Mouse (Mus musculus): ENCODE results near the gene Baz2a. TPM values are rescaled to one million over a fixed set of nuclear protein-coding genes. Genes with fewer than 3 reads are reported as not detected.
A peak's percentile ranks its signal among the peaks of the same experiment; 100 is the strongest.
"Not testable (repeated sequence)": the region's sequence is repeated elsewhere in the genome, so short reads cannot be mapped to it uniquely, and the experiment has no call there.

Gene Baz2a
- 53.8 and 199 TPM in 2 replicates for polyA plus RNA-seq (2012; ENCODE audit: insufficient read depth, insufficient read length, low replicate concordance, missing spikeins)

DNA sequence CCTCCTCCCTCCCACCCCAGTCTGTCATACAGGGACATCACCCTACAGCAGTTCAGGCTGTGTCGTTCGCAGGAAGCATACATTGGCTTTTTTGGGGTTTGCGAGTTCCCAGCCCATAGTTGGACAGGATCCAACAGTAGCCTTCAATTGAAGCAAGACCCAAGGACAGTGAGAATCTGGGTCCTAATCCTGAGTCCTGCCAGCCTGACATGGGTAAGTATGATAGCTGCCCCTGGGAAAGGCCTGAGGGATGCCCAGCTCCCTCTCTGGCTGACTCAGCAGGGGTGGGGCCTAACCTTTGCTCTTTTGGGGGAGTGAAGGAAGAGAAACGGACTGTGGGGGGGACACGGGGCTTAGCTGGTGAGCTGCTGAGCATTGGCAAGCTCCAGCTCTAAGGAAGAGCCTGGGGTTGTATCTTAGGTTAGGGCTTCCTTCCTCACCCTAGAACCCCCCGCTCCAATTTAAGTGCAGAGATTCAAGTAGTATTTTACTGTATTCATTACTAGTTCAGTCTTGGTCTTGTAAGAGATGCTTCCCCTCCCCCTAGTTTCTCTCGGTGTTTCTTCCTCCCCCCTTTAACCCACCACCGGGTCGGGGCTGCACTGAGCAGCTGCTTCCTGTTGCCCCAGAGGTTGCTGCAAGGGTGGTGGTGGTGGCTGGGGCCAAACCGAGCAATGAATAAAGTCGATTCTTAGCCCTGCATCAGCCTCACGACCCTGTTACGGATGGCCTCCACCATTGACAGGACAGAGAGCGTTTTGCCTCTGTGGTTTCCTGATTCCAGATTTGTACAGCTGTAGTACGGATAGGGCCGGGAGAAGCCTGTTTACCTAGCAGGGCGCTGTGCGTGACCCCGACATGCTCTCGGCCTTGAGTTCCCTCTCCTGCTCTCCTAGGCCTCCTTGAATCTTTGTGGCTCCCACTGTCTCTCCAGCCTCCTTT lies at the start of gene Baz2a:
Baz2a (plus strand) TSS at position 14 of the 942 bp plus-strand sequence.
- TF ChIP-seq POLR2A (IDR thresholded peaks at IDR 0.05; ENCODE audit: insufficient read depth, low read depth, low read length) (no peak), CTCF (IDR thresholded peaks at IDR 0.05; ENCODE audit: insufficient read depth, low read depth, low read length) (no peak)
- Histone ChIP-seq H3K27ac (ENCODE audit: insufficient read depth, low read depth, low read length) (peak within 1 kb of the TSS; percentile 68), H3K4me3 (ENCODE audit: insufficient read depth, low read depth, low read length) (peak within 1 kb of the TSS; percentile 98), H3K4me1 (ENCODE audit: control insufficient read depth, insufficient read depth, low read length) (peaks cover 24% of the 10 kb centered on the region)
- WGBS: under 1% methylated on average over 20 of the region's 20 CpGs

DNA sequence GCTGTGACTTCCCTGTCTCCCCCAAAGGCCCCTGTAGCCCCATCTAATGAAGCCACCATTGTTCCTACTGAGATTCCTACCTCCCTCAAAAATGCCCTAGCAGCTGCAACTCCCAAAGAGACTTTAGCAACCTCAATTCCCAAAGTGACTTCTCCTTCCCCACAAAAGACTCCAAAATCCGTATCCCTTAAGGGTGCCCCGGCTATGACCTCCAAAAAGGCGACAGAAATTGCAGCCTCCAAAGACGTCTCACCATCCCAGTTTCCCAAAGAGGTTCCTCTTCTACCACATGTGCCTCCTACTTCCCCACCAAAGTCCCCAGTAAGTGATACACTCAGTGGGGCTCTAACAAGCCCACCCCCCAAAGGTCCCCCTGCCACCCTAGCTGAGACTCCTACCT lies 49.7 kb upstream of the Baz2a start:
- WGBS: 63% methylated on average over 4 of the region's 4 CpGs

DNA sequence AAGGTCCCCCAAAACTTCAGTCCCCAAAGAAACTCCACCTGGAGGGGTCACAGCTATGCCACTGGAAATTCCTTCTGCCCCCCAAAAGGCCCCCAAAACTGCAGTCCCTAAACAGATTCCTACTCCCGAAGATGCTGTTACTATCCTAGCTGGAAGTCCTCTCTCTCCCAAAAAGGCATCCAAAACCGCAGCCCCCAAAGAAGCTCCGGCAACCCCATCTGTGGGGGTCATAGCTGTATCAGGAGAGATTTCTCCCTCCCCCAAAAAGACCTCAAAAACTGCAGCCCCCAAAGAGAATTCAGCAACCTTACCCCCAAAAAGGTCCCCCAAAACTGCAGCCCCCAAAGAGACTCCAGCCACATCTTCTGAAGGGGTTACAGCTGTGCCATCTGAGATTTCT lies 48.9 kb upstream of the Baz2a start:
- 83% methylated on average over 3 of the region's 3 CpGs for WGBS
- Histone ChIP-seq H3K27ac (ENCODE audit: insufficient read depth, low read depth, low read length) (no peak overlapping the region), H3K4me1 (ENCODE audit: control insufficient read depth, insufficient read depth, low read length) (peaks cover 33% of the 10 kb centered on the region), H3K4me3 (ENCODE audit: insufficient read depth, low read depth, low read length) (no peak overlapping the region)
- TF ChIP-seq CTCF (IDR thresholded peaks at IDR 0.05; ENCODE audit: insufficient read depth, low read depth, low read length) (no peak), POLR2A (IDR thresholded peaks at IDR 0.05; ENCODE audit: insufficient read depth, low read depth, low read length) (no peak)

More for the DNA sequence above, 49.7 kb upstream of the Baz2a start:
- Histone ChIP-seq H3K4me1 (ENCODE audit: control insufficient read depth, insufficient read depth, low read length) (peaks cover 33% of the 10 kb centered on the region), H3K4me3 (ENCODE audit: insufficient read depth, low read depth, low read length) (no peak overlapping the region), H3K27ac (ENCODE audit: insufficient read depth, low read depth, low read length) (no peak overlapping the region)
- TF ChIP-seq CTCF (IDR thresholded peaks at IDR 0.05; ENCODE audit: insufficient read depth, low read depth, low read length): no peak
- no peak for TF ChIP-seq POLR2A (IDR thresholded peaks at IDR 0.05; ENCODE audit: insufficient read depth, low read depth, low read length)

DNA sequence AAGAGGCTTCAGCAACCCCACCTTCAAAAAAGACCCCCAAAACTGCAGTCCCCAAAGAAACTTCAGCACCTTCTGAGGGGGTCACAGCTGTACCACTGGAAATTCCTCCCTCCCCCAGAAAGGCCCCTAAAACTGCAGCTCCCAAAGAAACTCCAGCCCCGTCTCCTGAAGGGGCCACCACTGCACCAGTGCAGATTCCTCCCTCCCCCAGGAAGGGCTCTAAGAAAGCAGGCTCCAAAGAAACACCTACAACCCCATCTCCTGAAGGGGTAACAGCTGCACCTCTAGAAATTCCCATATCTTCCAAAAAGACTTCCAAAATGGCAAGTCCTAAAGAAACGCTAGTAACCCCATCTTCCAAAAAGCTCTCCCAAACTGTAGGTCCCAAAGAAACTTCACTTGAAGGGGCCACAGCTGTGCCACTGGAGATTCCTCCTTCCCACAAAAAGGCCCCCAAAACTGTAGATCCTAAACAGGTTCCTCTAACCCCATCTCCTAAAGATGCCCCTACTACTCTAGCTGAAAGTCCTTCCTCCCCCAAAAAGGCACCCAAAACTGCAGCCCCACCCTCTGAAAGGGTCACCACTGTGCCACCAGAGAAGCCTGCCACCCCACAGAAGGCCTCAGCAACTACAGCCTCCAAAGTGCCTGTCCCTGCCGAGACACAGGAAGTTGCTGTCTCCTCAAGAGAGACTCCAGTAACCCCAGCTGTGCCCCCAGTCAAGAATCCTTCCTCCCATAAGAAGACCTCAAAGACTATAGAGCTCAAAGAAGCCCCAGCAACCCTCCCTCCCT lies 48.1 kb upstream of the Baz2a start:
- WGBS: 56% methylated on average over 3 of the region's 3 CpGs
- peak overlapping the region; percentile 21; the same call in 1 of the 2 replicates for H3K27ac ChIP-seq (ENCODE audit: insufficient read depth, low read depth, low read length)
- H3K4me1 ChIP-seq (ENCODE audit: control insufficient read depth, insufficient read depth, low read length): peaks cover 33% of the 10 kb centered on the region
- TF ChIP-seq CTCF (IDR thresholded peaks at IDR 0.05; ENCODE audit: insufficient read depth, low read depth, low read length) (no peak), POLR2A (IDR thresholded peaks at IDR 0.05; ENCODE audit: insufficient read depth, low read depth, low read length) (no peak)
- H3K4me3 ChIP-seq (ENCODE audit: insufficient read depth, low read depth, low read length): no peak overlapping the region

DNA sequence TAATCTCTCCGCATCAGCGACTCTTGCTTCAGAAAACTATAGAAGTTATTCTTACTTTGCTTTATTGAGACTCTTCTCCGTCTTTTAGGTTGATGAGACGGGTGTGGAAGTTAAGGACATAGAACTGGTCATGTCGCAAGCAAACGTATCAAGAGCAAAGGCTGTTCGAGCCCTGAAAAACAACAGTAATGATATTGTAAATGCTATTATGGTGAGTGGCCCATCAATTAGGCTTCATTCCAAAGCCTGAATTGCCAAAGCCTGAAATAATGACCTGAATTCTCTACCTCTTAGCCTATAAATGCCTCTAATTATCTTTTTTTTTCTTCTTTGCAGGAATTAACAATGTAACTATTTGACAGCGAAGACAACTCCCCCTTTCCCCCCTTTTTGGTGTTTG lies 43.2 kb upstream of the Baz2a start:
- TF ChIP-seq POLR2A (IDR thresholded peaks at IDR 0.05; ENCODE audit: insufficient read depth, low read depth, low read length): no peak
- TF ChIP-seq CTCF (IDR thresholded peaks at IDR 0.05; ENCODE audit: insufficient read depth, low read depth, low read length): no peak
- peaks cover 17% of the 10 kb centered on the region for H3K4me1 ChIP-seq (ENCODE audit: control insufficient read depth, insufficient read depth, low read length)
- no peak overlapping the region for H3K27ac ChIP-seq (ENCODE audit: insufficient read depth, low read depth, low read length)
- H3K4me3 ChIP-seq (ENCODE audit: insufficient read depth, low read depth, low read length): no peak overlapping the region
- 78% methylated on average over 8 of the region's 8 CpGs for whole genome bisulfite sequencing

DNA sequence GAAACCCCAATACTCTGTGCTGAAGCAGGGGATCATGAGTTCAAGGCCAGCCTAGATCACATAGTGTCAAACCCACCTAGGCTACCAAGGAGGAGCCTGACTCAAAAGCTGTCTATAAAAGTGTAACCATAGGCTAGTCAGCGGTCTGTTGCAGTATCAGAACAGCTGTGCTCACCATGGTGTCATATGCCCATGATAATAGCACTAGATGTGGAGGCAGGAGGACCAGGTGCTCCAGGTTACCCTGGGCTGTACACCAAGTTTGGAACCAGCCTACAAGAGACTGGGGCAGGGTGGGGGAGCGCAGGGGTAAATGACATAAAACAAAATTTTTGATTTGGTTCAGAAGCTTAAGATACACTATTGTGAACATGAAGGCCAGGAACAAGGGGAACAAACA lies 41.6 kb upstream of the Baz2a start:
- WGBS: 96% methylated on average over 2 of the region's 2 CpGs
- no peak overlapping the region for H3K4me3 ChIP-seq (ENCODE audit: insufficient read depth, low read depth, low read length)
- peaks cover 2% of the 10 kb centered on the region for H3K4me1 ChIP-seq (ENCODE audit: control insufficient read depth, insufficient read depth, low read length)
- no peak overlapping the region for H3K27ac ChIP-seq (ENCODE audit: insufficient read depth, low read depth, low read length)
- no peak for TF ChIP-seq CTCF (IDR thresholded peaks at IDR 0.05; ENCODE audit: insufficient read depth, low read depth, low read length)
- TF ChIP-seq POLR2A (IDR thresholded peaks at IDR 0.05; ENCODE audit: insufficient read depth, low read depth, low read length): no peak

DNA sequence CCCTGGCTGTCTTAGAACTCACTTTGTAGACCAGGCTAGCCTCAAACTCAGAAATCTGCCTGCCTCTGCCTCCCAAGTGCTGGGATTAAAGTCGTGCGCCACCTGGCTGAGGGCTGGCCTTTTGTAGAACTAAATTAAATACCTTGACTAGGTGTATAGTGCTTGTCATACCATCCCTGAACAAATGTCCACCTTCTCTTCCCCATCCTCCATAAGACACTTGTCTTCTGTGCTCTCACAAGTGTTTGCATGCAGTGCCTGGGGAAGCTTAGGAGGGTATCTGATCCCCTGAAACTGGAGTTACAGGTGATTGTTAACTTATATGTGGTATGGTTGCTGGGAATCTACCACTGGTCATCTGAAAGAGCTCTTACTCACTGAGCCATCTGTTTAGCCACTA lies 41.0 kb upstream of the Baz2a start:
- Histone ChIP-seq H3K4me1 (ENCODE audit: control insufficient read depth, insufficient read depth, low read length) (no peaks in the 10 kb centered on the region), H3K4me3 (ENCODE audit: insufficient read depth, low read depth, low read length) (no peak overlapping the region), H3K27ac (ENCODE audit: insufficient read depth, low read depth, low read length) (no peak overlapping the region)
- 88% methylated on average over 2 of the region's 2 CpGs for WGBS
- TF ChIP-seq CTCF (IDR thresholded peaks at IDR 0.05; ENCODE audit: insufficient read depth, low read depth, low read length) (no peak), POLR2A (IDR thresholded peaks at IDR 0.05; ENCODE audit: insufficient read depth, low read depth, low read length) (no peak)

DNA sequence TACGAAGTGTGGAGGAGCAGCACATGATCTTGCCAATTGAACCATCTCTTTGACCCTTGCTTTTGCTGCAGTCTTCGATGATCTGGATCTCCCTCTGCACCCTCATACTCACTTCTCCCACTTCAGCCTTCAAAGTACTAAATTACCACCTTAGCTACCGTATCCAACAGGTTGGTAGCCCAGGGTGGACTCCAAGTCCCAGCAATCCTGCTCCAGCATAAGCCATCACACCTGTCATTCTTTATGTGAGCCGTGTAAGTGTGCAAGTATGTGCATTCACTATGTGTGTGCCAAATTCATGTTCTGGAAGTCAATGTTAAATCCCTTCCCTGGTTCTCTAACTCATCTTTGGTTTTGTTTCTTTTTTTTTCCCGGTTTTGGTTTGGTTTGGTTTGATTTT lies 39.8 kb upstream of the Baz2a start:
- H3K27ac ChIP-seq (ENCODE audit: insufficient read depth, low read depth, low read length): no peak overlapping the region
- 93% methylated on average over 5 of the region's 5 CpGs for WGBS
- no peak for TF ChIP-seq POLR2A (IDR thresholded peaks at IDR 0.05; ENCODE audit: insufficient read depth, low read depth, low read length)
- TF ChIP-seq CTCF (IDR thresholded peaks at IDR 0.05; ENCODE audit: insufficient read depth, low read depth, low read length): no peak
- H3K4me1 ChIP-seq (ENCODE audit: control insufficient read depth, insufficient read depth, low read length): no peaks in the 10 kb centered on the region
- H3K4me3 ChIP-seq (ENCODE audit: insufficient read depth, low read depth, low read length): no peak overlapping the region

DNA sequence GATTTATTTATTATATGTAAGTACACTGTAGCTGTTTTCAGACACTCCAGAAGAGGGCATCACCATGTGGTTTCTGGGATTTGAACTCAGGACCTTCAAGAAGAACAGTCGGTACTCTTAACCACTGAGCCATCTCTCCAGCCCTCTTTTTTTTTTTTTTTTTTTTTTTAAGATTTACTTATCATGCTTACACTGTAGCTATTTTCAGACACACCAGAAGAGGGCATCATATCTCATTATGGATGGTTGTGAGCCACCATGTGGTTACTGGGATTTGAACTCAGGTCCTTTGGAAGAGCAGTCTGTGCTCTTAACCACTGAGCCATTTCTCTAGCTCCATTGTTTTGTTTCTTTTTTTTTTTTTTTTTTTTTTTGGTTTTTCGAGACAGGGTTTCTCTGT lies 39.2 kb upstream of the Baz2a start:
- 100% methylated on average over 1 of the region's 2 CpGs for WGBS
- not testable (repeated sequence) for H3K4me3 ChIP-seq (ENCODE audit: insufficient read depth, low read depth, low read length); H3K27ac ChIP-seq (ENCODE audit: insufficient read depth, low read depth, low read length); H3K4me1 ChIP-seq (ENCODE audit: control insufficient read depth, insufficient read depth, low read length)

Data from olfactory bulb, adult 2 months (tissue).